ENCODE assay signal across 18 mouse cellular contexts in genomic region chr10:46298352-46298751, GRCm38 (mm10).
DNase-seq lines count a peak whose midpoint lies in the region; ATAC-seq and TF ChIP-seq lines count a peak whose summit lies in the region.
"Had no signal": no experiment of that assay in that cellular context is flagged by ENCODE, and none has a peak within 500 bp of the region (broad histone marks: within the 10 kb centered on the region; RNA-seq: fewer than 3 reads in every experiment).

No protein-coding gene starts in this region.

- H3K27ac ChIP-seq in forebrain, postnatal 0 days (ENCODE audit: low read depth, low read length) = no peak overlapping the region
- no peak overlapping the region for H3K27ac ChIP-seq in forebrain, embryonic 10.5 days
- no peak overlapping the region for H3K27ac ChIP-seq in midbrain, embryonic 15.5 days
- no peak overlapping the region for H3K27ac ChIP-seq in hindbrain, embryonic 10.5 days
- H3K27ac ChIP-seq: embryonic facial prominence, embryonic 13.5 days; gastrocnemius, adult 2 months; heart, adult 2 months; hindbrain, embryonic 15.5 days; lung, embryonic 15.5 days had no signal

- H3K9ac ChIP-seq in forebrain, postnatal 0 days = no peak overlapping the region
- H3K9ac ChIP-seq in midbrain, embryonic 15.5 days = no peak overlapping the region
- H3K9ac ChIP-seq: embryonic facial prominence, embryonic 13.5 days; hindbrain, embryonic 15.5 days; lung, embryonic 15.5 days had no signal

- no peak for TF ChIP-seq CTCF in forebrain, postnatal 0 days (IDR thresholded peaks at IDR 0.05; ENCODE audit: low read depth)

- no peaks in the 10 kb centered on the region for H3K4me1 ChIP-seq in forebrain, postnatal 0 days (ENCODE audit: insufficient read depth)
- H3K4me1 ChIP-seq in forebrain, embryonic 10.5 days = no peaks in the 10 kb centered on the region
- no peaks in the 10 kb centered on the region for H3K4me1 ChIP-seq in midbrain, embryonic 15.5 days
- no peaks in the 10 kb centered on the region for H3K4me1 ChIP-seq in hindbrain, embryonic 10.5 days (replicated peaks)
- H3K4me1 ChIP-seq: embryonic facial prominence, embryonic 13.5 days; hindbrain, embryonic 15.5 days; lung, embryonic 15.5 days had no signal

- 29% methylated on average over 5 of the region's 5 CpGs for WGBS in forebrain, postnatal 0 days
- WGBS in forebrain, embryonic 10.5 days = 85% methylated on average over 5 of the region's 5 CpGs
- WGBS in midbrain, embryonic 15.5 days = 54% methylated on average over 5 of the region's 5 CpGs
- 78% methylated on average over 5 of the region's 5 CpGs for WGBS in hindbrain, embryonic 10.5 days

- 0 out of 2 replicates have a peak, but pooled peaks have one; percentile 6 for ATAC-seq in forebrain, postnatal 0 days
- peak; percentile 42; the same call in 1 of the 2 replicates for ATAC-seq in midbrain, embryonic 15.5 days (replicated peaks)

- DNase-seq in cerebellum, adult 18-20 months = peak; percentile 4 to 11
- no peak for DNase-seq in cerebellum, adult 11-12 months
- DNase-seq in forebrain, postnatal 0 days = peak; percentile 7
- no peak for DNase-seq in forebrain, embryonic 10.5 days (ENCODE audit: extremely low spot score, low spot score)
- peak; percentile 17 to 23 for DNase-seq in right cerebral cortex, adult 2 months (ENCODE audit: low spot score in 2 of 2)
- no peak for DNase-seq in right cerebral cortex, adult 18-20 months
- DNase-seq in hindbrain, embryonic 10.5 days (ENCODE audit: low spot score) = no peak
- DNase-seq: B cell, adult 2 months; gastrocnemius, adult 2 months; heart, adult 2 months; kidney, adult 11 months; kidney, postnatal 10 days; thymus, adult 2 months had no signal

- no peak overlapping the region for H3K4me2 ChIP-seq in forebrain, postnatal 0 days (ENCODE audit: low read depth)
- H3K4me2 ChIP-seq in midbrain, embryonic 15.5 days = no peak overlapping the region
- H3K4me2 ChIP-seq: embryonic facial prominence, embryonic 13.5 days; hindbrain, embryonic 15.5 days; liver, embryonic 11.5 days; lung, embryonic 15.5 days had no signal

- H3K27me3 ChIP-seq in forebrain, postnatal 0 days (ENCODE audit: insufficient read depth, low read length) = no peaks in the 10 kb centered on the region
- no peaks in the 10 kb centered on the region for H3K27me3 ChIP-seq in forebrain, embryonic 10.5 days (ENCODE audit: poor library complexity, severe bottlenecking)
- no peaks in the 10 kb centered on the region for H3K27me3 ChIP-seq in midbrain, embryonic 15.5 days (replicated peaks)
- H3K27me3 ChIP-seq in hindbrain, embryonic 10.5 days (ENCODE audit: insufficient read depth, poor library complexity, severe bottlenecking) = no peaks in the 10 kb centered on the region
- H3K27me3 ChIP-seq: embryonic facial prominence, embryonic 13.5 days; hindbrain, embryonic 15.5 days; lung, embryonic 15.5 days had no signal

- H3K36me3 ChIP-seq in forebrain, postnatal 0 days (ENCODE audit: insufficient read depth) = no peaks in the 10 kb centered on the region
- no peaks in the 10 kb centered on the region for H3K36me3 ChIP-seq in forebrain, embryonic 10.5 days (replicated peaks)
- no peaks in the 10 kb centered on the region for H3K36me3 ChIP-seq in midbrain, embryonic 15.5 days (replicated peaks)
- no peaks in the 10 kb centered on the region for H3K36me3 ChIP-seq in hindbrain, embryonic 10.5 days
- H3K36me3 ChIP-seq: embryonic facial prominence, embryonic 13.5 days; hindbrain, embryonic 15.5 days; lung, embryonic 15.5 days had no signal

- H3K4me3 ChIP-seq in forebrain, postnatal 0 days (ENCODE audit: low read depth, low read length) = no peak overlapping the region
- H3K4me3 ChIP-seq in forebrain, embryonic 10.5 days = no peak overlapping the region
- no peak overlapping the region for H3K4me3 ChIP-seq in midbrain, embryonic 15.5 days
- H3K4me3 ChIP-seq in hindbrain, embryonic 10.5 days = no peak overlapping the region
- H3K4me3 ChIP-seq: embryonic facial prominence, embryonic 13.5 days; gastrocnemius, adult 2 months; heart, adult 2 months; hindbrain, embryonic 15.5 days; lung, embryonic 15.5 days had no signal

- no peaks in the 10 kb centered on the region for H3K9me3 ChIP-seq in forebrain, postnatal 0 days (ENCODE audit: low read length)
- H3K9me3 ChIP-seq in forebrain, embryonic 10.5 days = no peaks in the 10 kb centered on the region
- no peaks in the 10 kb centered on the region for H3K9me3 ChIP-seq in midbrain, embryonic 15.5 days
- H3K9me3 ChIP-seq in hindbrain, embryonic 10.5 days = no peaks in the 10 kb centered on the region
- H3K9me3 ChIP-seq: embryonic facial prominence, embryonic 13.5 days; hindbrain, embryonic 15.5 days; lung, embryonic 15.5 days had no signal

Comparison
In these comparisons a context has a peak if more than half of its experiments do, and no peak if none do; other contexts are left out.
1. DNase-seq: peak in cerebellum, adult 18-20 months (2 of 2), forebrain, postnatal 0 days (single experiment) and right cerebral cortex, adult 2 months (2 of 2); none in cerebellum, adult 11-12 months (single experiment), forebrain, embryonic 10.5 days (single experiment), right cerebral cortex, adult 18-20 months (single experiment) and hindbrain, embryonic 10.5 days (single experiment).